Mouse (Mus musculus): ENCODE measurements around the gene Tmem28. TPM values are rescaled to one million over a fixed set of nuclear protein-coding genes. Genes with fewer than 3 reads are reported as not detected.

Gene Tmem28
- polyA plus RNA-seq (2017; shearing (Covaris generic)), result not detected

DNA sequence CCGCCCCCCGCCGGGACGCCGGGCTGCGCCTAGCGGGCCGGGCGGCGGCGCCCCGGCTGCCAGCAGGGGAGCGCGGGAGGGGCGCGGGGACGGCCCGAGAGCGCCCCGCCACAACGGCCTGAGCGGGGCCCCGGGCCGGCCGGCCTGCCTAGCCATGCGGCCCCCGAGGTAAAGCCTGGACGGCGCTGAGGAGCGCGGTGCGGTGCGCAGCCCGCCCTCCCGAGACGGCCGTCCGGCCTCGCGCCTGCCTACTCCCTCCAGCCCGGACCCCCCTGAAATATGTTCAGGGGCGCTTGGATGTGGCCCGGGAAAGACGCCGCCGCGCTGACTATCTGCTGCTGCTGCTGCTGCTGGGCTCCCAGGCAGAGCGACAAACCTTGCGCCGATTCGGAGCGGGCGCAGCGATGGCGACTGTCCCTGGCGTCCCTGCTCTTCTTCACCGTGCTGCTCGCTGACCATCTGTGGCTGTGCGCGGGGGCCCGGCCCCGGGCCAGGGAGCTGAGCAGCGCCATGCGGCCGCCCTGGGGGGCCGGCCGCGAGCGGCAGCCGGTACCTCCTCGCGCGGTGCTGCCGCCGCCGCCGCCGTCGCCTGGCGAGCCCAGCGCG is at the start of gene Tmem28:
Gene Tmem28, plus strand, starts transcription at position 232 of the 606 bp plus-strand sequence.

Other genes starting within 250 kb of the Tmem28 start
- gene Eda, start 154.6 kb downstream of the Tmem28 start, polyA plus RNA-seq (2017; shearing (Covaris generic)), result not detected